Mouse (Mus musculus): Measurements from ENCODE around the gene Olfr975. TPM values are rescaled to one million over a fixed set of nuclear protein-coding genes. Genes with fewer than 3 reads are reported as not detected.
"Not testable (repeated sequence)": the region's sequence is repeated elsewhere in the genome, so short reads cannot be mapped to it uniquely, and the experiment has no call there.

Gene Olfr975
- not detected in 2 replicates for polyA plus RNA-seq (2015; fragmentation: Nextera tagmentation; extraction: Ambion mirVana)

DNA sequence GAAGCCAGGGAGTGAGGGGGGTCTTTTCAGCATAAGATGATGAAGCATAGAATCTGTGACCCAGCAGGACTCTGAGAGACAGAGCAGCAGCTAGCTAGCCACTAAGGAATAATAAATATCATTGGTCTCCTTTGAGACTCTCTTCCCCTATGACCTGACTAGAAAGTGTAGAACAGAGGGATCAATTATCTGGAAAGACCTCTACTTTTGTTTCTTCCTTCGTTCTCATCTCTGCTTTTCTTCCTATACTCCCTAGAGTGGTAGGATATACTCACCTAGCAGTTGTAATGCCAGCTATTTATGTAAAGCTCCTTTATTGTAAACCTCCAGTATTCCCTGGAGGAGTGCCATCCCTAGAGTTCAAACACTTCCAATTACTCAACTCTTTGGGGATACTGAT, at the start of gene Olfr975:
Olfr975 (minus strand) TSS at position 101 of the 400 bp plus-strand sequence.
- no peak within 1 kb of the TSS for H3K4me3 ChIP-seq (replicated peaks)
- ATAC-seq (ENCODE audit: insufficient read depth): no peak
- 29% methylated on average over 1 of the region's 1 CpGs for WGBS (ENCODE audit: insufficient replicate concordance)
- H3K4me2 ChIP-seq: no peak within 1 kb of the TSS
- H3K36me3 ChIP-seq (replicated peaks): no peaks in the 10 kb centered on the region
- H3K4me1 ChIP-seq (replicated peaks): no peaks in the 10 kb centered on the region
- no peak within 1 kb of the TSS for H3K9ac ChIP-seq
- H3K9me3 ChIP-seq (replicated peaks): no peaks in the 10 kb centered on the region
- H3K27ac ChIP-seq (replicated peaks): no peak within 1 kb of the TSS
- H3K27me3 ChIP-seq: no peaks in the 10 kb centered on the region

DNA sequence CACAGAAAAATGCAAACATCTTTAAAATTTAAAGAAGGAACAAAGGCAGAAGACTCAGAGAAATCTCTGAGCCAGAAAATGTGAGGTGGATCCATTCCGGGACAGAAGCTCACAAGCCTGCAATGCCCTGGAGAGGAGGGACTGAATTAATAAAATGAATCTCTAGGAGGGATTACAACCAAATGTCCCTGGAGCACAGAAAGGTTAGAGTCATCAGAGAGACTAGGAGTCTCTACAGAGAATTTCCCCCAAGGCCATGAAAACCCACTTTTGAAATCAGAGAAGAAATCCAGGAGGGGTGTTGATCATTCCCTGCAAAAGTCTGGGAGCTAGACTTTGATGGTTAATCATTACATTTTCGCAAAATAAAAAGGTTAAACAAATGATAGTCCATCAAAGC, 40.0 kb upstream of the Olfr975 start, which contains the start of gene Olfr978:
Olfr978 (plus strand) TSS at position 301 of the 400 bp plus-strand sequence.
- ATAC-seq (ENCODE audit: insufficient read depth): no peak
- H3K4me1 ChIP-seq (replicated peaks): no peaks in the 10 kb centered on the region
- 59% methylated on average over 2 of the region's 2 CpGs for WGBS (ENCODE audit: insufficient replicate concordance)

GRCm38 (mm10) chr9:39976581-39977145, 24.8 kb upstream of the Olfr975 start:
- H3K4me1 ChIP-seq (replicated peaks); H3K27ac ChIP-seq (replicated peaks); ATAC-seq (ENCODE audit: insufficient read depth); H3K4me3 ChIP-seq (replicated peaks); H3K36me3 ChIP-seq (replicated peaks); H3K9me3 ChIP-seq (replicated peaks); H3K4me2 ChIP-seq; H3K9ac ChIP-seq; H3K27me3 ChIP-seq: not testable (repeated sequence)
- 61% methylated on average over 1 of the region's 1 CpGs for WGBS (ENCODE audit: insufficient replicate concordance)

More for the DNA sequence above, 40.0 kb upstream of the Olfr975 start, which contains the start of gene Olfr978:
- no peaks in the 10 kb centered on the region for H3K9me3 ChIP-seq (replicated peaks)
- H3K27ac ChIP-seq (replicated peaks): no peak within 1 kb of the TSS
- no peak within 1 kb of the TSS for H3K4me2 ChIP-seq
- H3K36me3 ChIP-seq (replicated peaks): no peaks in the 10 kb centered on the region
- H3K9ac ChIP-seq: no peak within 1 kb of the TSS
- no peaks in the 10 kb centered on the region for H3K27me3 ChIP-seq
- H3K4me3 ChIP-seq (replicated peaks): no peak within 1 kb of the TSS

DNA sequence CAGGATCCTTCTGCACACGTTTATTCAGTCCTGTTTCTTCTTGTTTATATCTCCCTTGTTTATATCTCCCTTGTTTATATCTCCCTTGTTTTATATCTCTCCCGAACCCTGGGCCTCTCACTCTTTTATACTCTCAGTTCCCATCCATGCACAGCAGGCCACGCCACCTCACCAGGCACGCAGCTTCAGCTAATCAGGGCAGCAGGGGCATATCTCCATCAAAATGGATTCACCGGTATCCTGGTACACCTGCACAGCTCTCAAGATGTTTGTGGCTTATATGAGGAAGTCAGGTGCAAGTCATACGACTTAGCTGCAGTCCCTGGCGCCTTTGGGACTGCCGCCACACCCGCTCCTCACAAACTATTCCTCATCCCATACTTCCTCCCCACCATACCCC, 9.2 kb upstream of the Olfr975 start, which contains the start of gene Olfr976:
Olfr976 (minus strand) TSS at position 101 of the 400 bp plus-strand sequence.
- H3K9me3 ChIP-seq (replicated peaks); H3K4me1 ChIP-seq (replicated peaks); H3K27me3 ChIP-seq; H3K4me3 ChIP-seq (replicated peaks); ATAC-seq (ENCODE audit: insufficient read depth); H3K4me2 ChIP-seq; H3K9ac ChIP-seq; H3K27ac ChIP-seq (replicated peaks); H3K36me3 ChIP-seq (replicated peaks): not testable (repeated sequence)
- 64% methylated on average over 8 of the region's 9 CpGs for WGBS (ENCODE audit: insufficient replicate concordance)

DNA sequence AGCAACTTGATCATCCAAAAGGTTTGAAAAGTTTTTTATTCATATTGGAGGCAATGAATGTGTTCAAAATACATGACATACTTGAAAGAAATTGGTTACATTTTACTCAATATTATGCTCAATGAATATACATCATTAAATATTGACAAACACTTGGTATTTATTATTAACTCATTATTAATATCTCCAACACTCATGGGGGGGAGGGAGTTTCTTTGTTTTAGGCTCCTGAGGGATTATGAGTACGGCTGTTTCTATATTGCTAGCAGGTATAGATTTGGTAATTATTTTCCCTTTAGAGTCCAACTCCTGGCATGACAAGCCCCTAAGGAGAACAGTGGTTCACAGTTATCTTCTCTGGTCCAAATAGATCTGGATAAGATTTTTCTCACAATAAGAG, 14.6 kb downstream of the Olfr975 start, which contains the start of gene Olfr974:
Olfr974 (plus strand) TSS at position 301 of the 400 bp plus-strand sequence.
- H3K27me3 ChIP-seq: no peaks in the 10 kb centered on the region
- no peak within 1 kb of the TSS for H3K27ac ChIP-seq (replicated peaks)
- H3K4me3 ChIP-seq (replicated peaks): no peak within 1 kb of the TSS
- H3K4me1 ChIP-seq (replicated peaks): no peaks in the 10 kb centered on the region
- WGBS (ENCODE audit: insufficient replicate concordance): 57% methylated on average over 1 of the region's 1 CpGs
- H3K9ac ChIP-seq: no peak within 1 kb of the TSS
- H3K36me3 ChIP-seq (replicated peaks): no peaks in the 10 kb centered on the region
- H3K9me3 ChIP-seq (replicated peaks): no peaks in the 10 kb centered on the region
- H3K4me2 ChIP-seq: no peak within 1 kb of the TSS
- no peak for ATAC-seq (ENCODE audit: insufficient read depth)

DNA sequence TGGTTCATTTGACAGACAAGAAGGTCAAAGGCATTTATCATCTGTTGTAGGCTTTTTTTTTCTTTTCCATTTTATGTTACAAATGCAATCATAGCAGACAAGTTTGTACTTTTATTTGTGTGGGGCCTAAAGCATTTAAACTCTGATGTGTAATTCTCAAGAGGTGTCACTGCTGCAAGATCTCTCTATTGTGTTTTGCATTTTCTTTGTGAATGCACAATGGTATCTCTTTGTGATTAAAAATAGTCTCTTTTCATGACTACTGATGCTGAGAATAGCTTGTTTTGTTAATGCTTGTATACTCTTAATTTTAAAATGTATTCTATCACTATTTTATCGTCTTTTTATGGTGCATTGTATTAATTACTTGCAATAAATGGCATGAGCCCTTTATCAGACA, 23.0 kb downstream of the Olfr975 start:
- H3K4me2 ChIP-seq; H3K9me3 ChIP-seq (replicated peaks); H3K4me3 ChIP-seq (replicated peaks); H3K27ac ChIP-seq (replicated peaks); H3K27me3 ChIP-seq; H3K9ac ChIP-seq; H3K36me3 ChIP-seq (replicated peaks); H3K4me1 ChIP-seq (replicated peaks); ATAC-seq (ENCODE audit: insufficient read depth): not testable (repeated sequence)
- WGBS (ENCODE audit: insufficient replicate concordance): 29% methylated on average over 1 of the region's 1 CpGs

GRCm38 (mm10) chr9:39927975-39928836, 23.6 kb downstream of the Olfr975 start:
- H3K4me1 ChIP-seq (replicated peaks); H3K27ac ChIP-seq (replicated peaks); H3K4me2 ChIP-seq; H3K36me3 ChIP-seq (replicated peaks); H3K27me3 ChIP-seq; ATAC-seq (ENCODE audit: insufficient read depth); H3K4me3 ChIP-seq (replicated peaks); H3K9me3 ChIP-seq (replicated peaks); H3K9ac ChIP-seq: not testable (repeated sequence)
- WGBS (ENCODE audit: insufficient replicate concordance): no CpG with 5 or more reads among the region's 4 CpGs

DNA sequence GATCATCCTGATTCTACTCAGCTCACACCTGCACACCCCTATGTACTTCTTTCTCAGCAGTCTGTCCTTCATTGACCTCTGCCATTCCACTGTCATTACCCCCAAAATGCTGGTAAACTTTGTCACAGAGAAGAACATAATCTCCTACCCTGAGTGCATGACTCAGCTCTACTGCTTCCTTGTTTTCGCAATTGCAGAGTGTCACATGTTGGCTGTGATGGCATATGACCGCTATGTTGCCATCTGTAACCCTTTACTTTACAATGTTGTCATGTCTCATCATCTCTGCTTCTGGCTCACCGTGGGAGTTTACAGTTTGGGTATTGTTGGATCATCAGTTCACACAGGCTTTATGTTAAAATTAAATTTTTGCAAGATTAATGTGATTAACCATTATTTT, 41.9 kb downstream of the Olfr975 start:
- WGBS (ENCODE audit: insufficient replicate concordance): 33% methylated on average over 3 of the region's 3 CpGs
- Histone ChIP-seq H3K27ac (replicated peaks) (no peak overlapping the region), H3K4me1 (replicated peaks) (no peaks in the 10 kb centered on the region), H3K36me3 (replicated peaks) (no peaks in the 10 kb centered on the region), H3K4me2 (no peak overlapping the region), H3K4me3 (replicated peaks) (no peak overlapping the region), H3K27me3 (no peaks in the 10 kb centered on the region), H3K9ac (no peak overlapping the region), H3K9me3 (replicated peaks) (no peaks in the 10 kb centered on the region)
- no peak for ATAC-seq (ENCODE audit: insufficient read depth)

DNA sequence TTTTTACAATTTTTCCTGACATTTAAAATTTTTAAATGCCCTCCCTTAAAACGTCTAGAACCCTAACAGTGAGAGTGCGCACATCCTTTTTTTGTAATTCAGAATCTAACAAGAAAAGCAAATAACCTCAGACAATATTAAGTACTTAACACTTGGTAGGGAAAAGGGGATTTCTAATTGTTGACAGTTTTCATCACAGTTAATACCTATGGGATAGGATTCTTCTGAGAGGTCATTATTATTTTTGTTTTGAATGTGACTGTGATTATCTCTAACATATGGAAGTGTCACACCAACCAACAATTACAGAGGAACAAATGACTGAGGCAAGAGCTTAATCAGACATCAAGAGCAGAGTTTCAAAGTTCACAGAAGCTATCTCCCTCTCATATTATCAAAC, 44.8 kb downstream of the Olfr975 start, which contains the start of gene Olfr229:
Olfr229 (plus strand) TSS at position 301 of the 400 bp plus-strand sequence.
- H3K27ac ChIP-seq (replicated peaks): no peak within 1 kb of the TSS
- no peaks in the 10 kb centered on the region for H3K27me3 ChIP-seq
- H3K9ac ChIP-seq: no peak within 1 kb of the TSS
- no peaks in the 10 kb centered on the region for H3K4me1 ChIP-seq (replicated peaks)
- no peak within 1 kb of the TSS for H3K4me3 ChIP-seq (replicated peaks)
- H3K36me3 ChIP-seq (replicated peaks): no peaks in the 10 kb centered on the region
- WGBS (ENCODE audit: insufficient replicate concordance): 62% methylated on average over 2 of the region's 2 CpGs
- ATAC-seq (ENCODE audit: insufficient read depth): no peak
- no peak within 1 kb of the TSS for H3K4me2 ChIP-seq
- no peaks in the 10 kb centered on the region for H3K9me3 ChIP-seq (replicated peaks)

DNA sequence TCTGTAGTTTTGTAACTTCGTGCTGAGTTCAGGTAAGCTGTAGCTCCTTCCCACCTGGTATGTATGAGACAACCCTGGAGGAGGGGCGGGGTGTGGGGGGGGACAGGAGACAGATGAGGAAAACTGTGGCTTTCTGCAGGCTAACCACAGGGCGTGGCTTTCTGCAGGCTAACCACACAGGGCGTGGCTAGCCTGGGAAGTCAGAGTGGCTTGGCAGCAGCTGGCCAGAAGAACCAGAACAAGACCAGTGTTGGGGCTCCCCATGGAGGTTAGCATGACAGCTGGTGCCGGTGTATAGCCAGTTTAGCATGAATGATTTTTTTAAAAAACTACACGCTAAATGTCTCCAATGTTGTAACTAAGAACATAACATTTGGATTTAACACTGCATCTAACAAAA, 46.7 kb downstream of the Olfr975 start:
- no peak overlapping the region for H3K4me2 ChIP-seq
- no peak for ATAC-seq (ENCODE audit: insufficient read depth)
- no peaks in the 10 kb centered on the region for H3K27me3 ChIP-seq
- H3K27ac ChIP-seq (replicated peaks): no peak overlapping the region
- WGBS (ENCODE audit: insufficient replicate concordance): 15% methylated on average over 6 of the region's 6 CpGs
- H3K4me1 ChIP-seq (replicated peaks): no peaks in the 10 kb centered on the region
- no peak overlapping the region for H3K9ac ChIP-seq
- H3K36me3 ChIP-seq (replicated peaks): no peaks in the 10 kb centered on the region
- H3K9me3 ChIP-seq (replicated peaks): no peaks in the 10 kb centered on the region
- H3K4me3 ChIP-seq (replicated peaks): no peak overlapping the region
